In genomic region chr13:99444880-99445279, GRCm38 (mm10) we compare ENCODE assay signal across 8 mouse cellular contexts.
DNase-seq lines count a peak whose midpoint lies in the region; ATAC-seq and TF ChIP-seq lines count a peak whose summit lies in the region.

No protein-coding gene starts in this region.

- 0 out of 2 replicates have a peak, but pooled peaks cover 3% of the 10 kb centered on the region for H3K36me3 ChIP-seq in kidney, postnatal 0 days (ENCODE audit: insufficient read depth, low read length)
- H3K36me3 ChIP-seq in embryonic facial prominence, embryonic 12.5 days: peaks cover 14% of the 10 kb centered on the region
- H3K36me3 ChIP-seq in limb, embryonic 12.5 days: peaks cover 13% of the 10 kb centered on the region

- DNase-seq in kidney, postnatal 0 days (ENCODE audit: low spot score): peak; percentile 54
- DNase-seq in kidney, adult 11 months: no peak
- DNase-seq in right cerebral cortex, postnatal 25 days: no peak
- DNase-seq in frontal cortex, adult 2 months (ENCODE audit: extremely low spot score in 1 of 2, low spot score in 1 of 2): no peak

- H3K9me3 ChIP-seq in kidney, postnatal 0 days (replicated peaks; ENCODE audit: low read length): no peaks in the 10 kb centered on the region
- no peaks in the 10 kb centered on the region for H3K9me3 ChIP-seq in embryonic facial prominence, embryonic 12.5 days
- H3K9me3 ChIP-seq in limb, embryonic 12.5 days: no peaks in the 10 kb centered on the region

- 3% methylated on average over 6 of the region's 6 CpGs for WGBS in kidney, postnatal 0 days
- 7% methylated on average over 6 of the region's 6 CpGs for WGBS in embryonic facial prominence, embryonic 12.5 days
- WGBS in limb, embryonic 12.5 days: 5% methylated on average over 6 of the region's 6 CpGs
- WGBS in olfactory bulb, adult 2 months: 3% methylated on average over 6 of the region's 6 CpGs

- no peak overlapping the region for H3K27ac ChIP-seq in kidney, postnatal 0 days
- H3K27ac ChIP-seq in embryonic facial prominence, embryonic 12.5 days: peak overlapping the region; percentile 65
- H3K27ac ChIP-seq in limb, embryonic 12.5 days: no peak overlapping the region
- peak overlapping the region; percentile 50; the same call in 1 of the 2 replicates for H3K27ac ChIP-seq in olfactory bulb, adult 2 months (ENCODE audit: insufficient read depth, low read depth, low read length)

- H3K4me1 ChIP-seq in kidney, postnatal 0 days (replicated peaks; ENCODE audit: insufficient read depth, low read length): peaks cover 11% of the 10 kb centered on the region; the same call in 1 of the 2 replicates
- peaks cover 47% of the 10 kb centered on the region for H3K4me1 ChIP-seq in embryonic facial prominence, embryonic 12.5 days
- H3K4me1 ChIP-seq in limb, embryonic 12.5 days (replicated peaks): peaks cover 53% of the 10 kb centered on the region
- H3K4me1 ChIP-seq in olfactory bulb, adult 2 months (ENCODE audit: control insufficient read depth, insufficient read depth, low read length): peaks cover 47% of the 10 kb centered on the region

- peak overlapping the region; percentile 18 for H3K4me2 ChIP-seq in kidney, postnatal 0 days (ENCODE audit: low read length)
- peak overlapping the region; percentile 11; the same call in 1 of the 2 replicates for H3K4me2 ChIP-seq in embryonic facial prominence, embryonic 12.5 days (replicated peaks)
- H3K4me2 ChIP-seq in limb, embryonic 12.5 days: peak overlapping the region; percentile 23; the same call in 1 of the 2 replicates

- 0 out of 2 replicates have a peak overlapping the region, but pooled peaks have one; percentile 18 for H3K9ac ChIP-seq in kidney, postnatal 0 days (ENCODE audit: low read depth, low read length)
- no peak overlapping the region for H3K9ac ChIP-seq in embryonic facial prominence, embryonic 12.5 days
- H3K9ac ChIP-seq in limb, embryonic 12.5 days (replicated peaks): no peak overlapping the region

- no peak for TF ChIP-seq POLR2A in olfactory bulb, adult 2 months (IDR thresholded peaks at IDR 0.05; ENCODE audit: insufficient read depth, low read depth, low read length)

- no peak for TF ChIP-seq CTCF in kidney, postnatal 0 days (IDR thresholded peaks at IDR 0.05; ENCODE audit: low read depth)
- no peak for TF ChIP-seq CTCF in olfactory bulb, adult 2 months (IDR thresholded peaks at IDR 0.05; ENCODE audit: insufficient read depth, low read depth, low read length)

- H3K27me3 ChIP-seq in kidney, postnatal 0 days (ENCODE audit: insufficient read depth, low read length): no peaks in the 10 kb centered on the region
- no peaks in the 10 kb centered on the region; the same call in 1 of the 2 replicates for H3K27me3 ChIP-seq in embryonic facial prominence, embryonic 12.5 days
- H3K27me3 ChIP-seq in limb, embryonic 12.5 days: no peaks in the 10 kb centered on the region

- H3K4me3 ChIP-seq in kidney, postnatal 0 days (replicated peaks; ENCODE audit: low read depth, low read length): no peak overlapping the region
- H3K4me3 ChIP-seq in embryonic facial prominence, embryonic 12.5 days: no peak overlapping the region
- H3K4me3 ChIP-seq in limb, embryonic 12.5 days (replicated peaks): no peak overlapping the region
- H3K4me3 ChIP-seq in olfactory bulb, adult 2 months (ENCODE audit: insufficient read depth, low read depth, low read length): no peak overlapping the region; the same call in 1 of the 2 replicates

- no peak for ATAC-seq in kidney, postnatal 0 days (replicated peaks; ENCODE audit: low FRiP score, low read depth)
- no peak for ATAC-seq in embryonic facial prominence, embryonic 12.5 days (ENCODE audit: insufficient number of reproducible peaks, insufficient read depth, low FRiP score, low TSS enrichment)
- no peak for ATAC-seq in limb, embryonic 12.5 days (ENCODE audit: insufficient number of reproducible peaks, insufficient read depth, low FRiP score, low TSS enrichment, low read depth)
- no peak for ATAC-seq in cerebellum, adult (ENCODE audit: insufficient number of reproducible peaks, low FRiP score, low TSS enrichment)

Comparison
In these comparisons a context has a peak if more than half of its experiments do, and no peak if none do; other contexts are left out.
1. H3K27ac ChIP-seq: peak in embryonic facial prominence, embryonic 12.5 days (single experiment) and olfactory bulb, adult 2 months (single experiment); none in kidney, postnatal 0 days (single experiment) and limb, embryonic 12.5 days (single experiment).
2. Peak in every context shown above with its lines, with median percentiles within 50 percentile points of each other: H3K4me2 ChIP-seq.